Mouse (Mus musculus): ENCODE measurements around the gene Olfr1371. TPM values are rescaled to one million over a fixed set of nuclear protein-coding genes. Genes with fewer than 3 reads are reported as not detected.

Olfr1371 gene
- not detected in 2 replicates for polyA plus RNA-seq (2015; fragmentation: Nextera tagmentation; extraction: Ambion mirVana)

DNA sequence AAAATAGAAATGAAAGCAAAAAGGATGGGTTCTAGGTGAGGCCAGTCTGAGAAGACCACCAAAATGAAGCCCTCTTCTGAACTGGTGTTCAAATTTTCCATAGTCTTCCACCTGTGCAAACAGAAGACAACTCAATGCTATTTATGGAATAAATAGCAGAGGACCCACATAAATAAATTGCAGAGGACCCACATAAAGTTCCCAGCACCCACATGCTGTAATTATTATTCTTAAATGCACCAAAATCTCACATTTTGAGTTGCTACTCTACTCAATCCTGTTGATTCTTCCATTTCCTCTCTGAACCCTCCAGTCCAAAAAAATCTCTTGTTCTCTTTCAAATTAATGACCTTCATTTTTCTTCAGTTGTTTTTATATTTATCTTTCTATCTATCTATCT is at the start of gene Olfr1371:
Gene Olfr1371 (minus strand): TSS at position 101 of the 400 bp plus-strand sequence.
- Histone ChIP-seq H3K27me3 (no peaks in the 10 kb centered on the region), H3K9ac (no peak within 1 kb of the TSS), H3K4me3 (no peak within 1 kb of the TSS), H3K4me1 (no peaks in the 10 kb centered on the region), H3K4me2 (no peak within 1 kb of the TSS; the same call in 1 of the 2 replicates), H3K36me3 (no peaks in the 10 kb centered on the region), H3K9me3 (no peaks in the 10 kb centered on the region), H3K27ac (no peak within 1 kb of the TSS)
- ATAC-seq (ENCODE audit: borderline replicate concordance, extremely low read depth, low FRiP score, low TSS enrichment): no peak

DNA sequence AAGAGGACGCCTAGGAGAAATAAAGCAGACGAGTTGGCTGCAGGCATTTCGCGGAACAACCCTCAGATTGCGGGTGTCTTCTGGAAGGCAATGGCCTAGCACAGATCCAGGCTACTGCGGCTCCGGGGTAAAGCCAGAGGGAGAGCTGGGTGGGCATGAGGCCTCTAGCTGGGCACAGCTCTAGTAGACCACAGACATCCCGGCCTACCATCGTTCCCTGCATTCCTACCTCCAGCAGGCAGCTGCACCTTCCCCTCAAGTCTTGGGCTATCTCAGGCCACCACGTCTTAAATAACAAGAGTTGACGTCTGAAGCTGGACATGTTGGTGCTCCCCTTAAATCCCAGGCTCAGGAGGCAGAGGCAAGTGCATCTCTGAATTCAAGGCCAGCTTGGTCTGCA is 48.6 kb upstream of the Olfr1371 start:
- no peak overlapping the region for H3K4me2 ChIP-seq
- H3K4me3 ChIP-seq: no peak overlapping the region
- peaks cover 26% of the 10 kb centered on the region; the same call in 1 of the 2 replicates for H3K36me3 ChIP-seq
- no peak overlapping the region for H3K27ac ChIP-seq
- no peak for ATAC-seq (ENCODE audit: borderline replicate concordance, extremely low read depth, low FRiP score, low TSS enrichment)
- no peaks in the 10 kb centered on the region for H3K9me3 ChIP-seq
- no peak overlapping the region for H3K9ac ChIP-seq
- H3K4me1 ChIP-seq: peaks cover 21% of the 10 kb centered on the region
- H3K27me3 ChIP-seq: no peaks in the 10 kb centered on the region
- WGBS: 90% methylated on average over 11 of the region's 11 CpGs

DNA sequence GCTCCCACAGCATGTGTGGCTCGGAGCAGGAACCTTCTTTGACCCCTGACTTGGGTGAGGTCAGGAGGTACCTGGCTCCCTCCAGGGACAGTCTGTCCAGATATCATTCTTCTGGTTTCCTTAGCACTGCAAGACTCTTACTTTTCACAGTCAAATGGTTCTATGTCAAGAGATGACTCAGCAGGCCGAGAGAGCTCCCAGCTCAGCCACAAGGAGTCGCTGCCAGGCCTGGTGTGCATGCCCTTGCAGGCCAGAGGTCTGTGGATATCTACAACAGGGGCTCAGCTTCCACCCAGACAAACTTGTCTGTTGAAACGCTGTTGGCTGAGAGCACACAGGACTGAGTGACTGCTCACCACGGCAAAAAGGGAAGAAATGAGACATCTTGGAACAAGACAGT is 48.1 kb upstream of the Olfr1371 start:
- no peak for ATAC-seq (ENCODE audit: borderline replicate concordance, extremely low read depth, low FRiP score, low TSS enrichment)
- no peak overlapping the region for H3K4me2 ChIP-seq
- H3K9me3 ChIP-seq: no peaks in the 10 kb centered on the region
- H3K36me3 ChIP-seq: peaks cover 28% of the 10 kb centered on the region; the same call in 1 of the 2 replicates
- H3K4me3 ChIP-seq: no peak overlapping the region
- H3K9ac ChIP-seq: no peak overlapping the region
- H3K27me3 ChIP-seq: no peaks in the 10 kb centered on the region
- H3K27ac ChIP-seq: no peak overlapping the region
- peaks cover 21% of the 10 kb centered on the region for H3K4me1 ChIP-seq
- WGBS: 43% methylated on average over 5 of the region's 5 CpGs

GRCm38 (mm10) chr11:52260878-52261277 is 47.1 kb upstream of the Olfr1371 start:
- Histone ChIP-seq H3K9me3 (no peaks in the 10 kb centered on the region), H3K9ac (no peak overlapping the region)
- WGBS: 80% methylated on average over 4 of the region's 4 CpGs

DNA sequence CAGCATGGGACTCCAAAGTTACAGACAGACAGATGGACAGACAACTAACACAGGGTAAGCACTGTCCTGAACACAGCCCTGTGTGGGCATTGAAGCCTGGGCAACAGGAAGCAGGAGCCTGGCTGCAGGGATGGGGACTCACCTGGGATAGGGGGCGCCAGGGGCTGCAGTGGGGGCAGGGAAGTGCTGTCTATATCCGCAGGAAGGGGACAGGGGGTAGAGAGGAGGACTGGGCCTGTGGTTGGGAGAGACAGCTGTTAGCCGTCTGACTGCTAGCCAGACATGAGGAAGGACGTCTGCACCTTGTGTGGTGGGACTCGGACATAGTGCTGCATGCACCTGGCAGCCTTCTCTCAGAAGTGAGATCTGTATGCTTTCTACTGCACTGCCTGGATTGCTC is 44.9 kb upstream of the Olfr1371 start:
- peaks cover 49% of the 10 kb centered on the region for H3K36me3 ChIP-seq
- WGBS: 59% methylated on average over 5 of the region's 5 CpGs
- H3K27ac ChIP-seq: no peak overlapping the region
- no peak overlapping the region for H3K9ac ChIP-seq
- H3K27me3 ChIP-seq: no peaks in the 10 kb centered on the region
- no peak overlapping the region for H3K4me2 ChIP-seq
- no peak overlapping the region for H3K4me3 ChIP-seq
- H3K4me1 ChIP-seq: no peaks in the 10 kb centered on the region
- ATAC-seq (ENCODE audit: borderline replicate concordance, extremely low read depth, low FRiP score, low TSS enrichment): no peak
- H3K9me3 ChIP-seq: no peaks in the 10 kb centered on the region

More at GRCm38 (mm10) chr11:52260878-52261277, 47.1 kb upstream of the Olfr1371 start:
- Histone ChIP-seq H3K27me3 (no peaks in the 10 kb centered on the region), H3K4me1 (peaks cover 12% of the 10 kb centered on the region), H3K27ac (no peak overlapping the region), H3K4me2 (no peak overlapping the region), H3K4me3 (no peak overlapping the region), H3K36me3 (peaks cover 38% of the 10 kb centered on the region)
- ATAC-seq (ENCODE audit: borderline replicate concordance, extremely low read depth, low FRiP score, low TSS enrichment): no peak

DNA sequence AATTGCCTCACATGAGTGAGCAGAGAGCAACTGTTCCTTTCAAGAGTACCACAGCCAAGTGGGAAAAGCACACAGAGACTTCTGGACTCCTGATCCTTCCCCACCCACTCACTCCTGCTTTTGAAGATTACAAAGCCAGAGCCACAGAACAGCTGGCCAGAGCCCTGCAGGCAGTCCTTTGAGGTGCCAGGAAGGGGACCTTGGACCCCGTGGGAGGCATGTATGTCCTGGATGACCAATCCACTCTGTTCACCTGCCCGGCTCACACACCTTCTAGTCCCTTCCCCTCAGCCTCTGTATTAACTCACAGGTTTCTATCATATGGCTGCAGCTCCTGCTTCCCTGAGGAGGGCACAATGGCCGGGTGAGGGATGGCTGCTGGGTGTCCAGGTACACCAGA is 43.6 kb upstream of the Olfr1371 start:
- H3K27ac ChIP-seq: no peak overlapping the region
- no peak for ATAC-seq (ENCODE audit: borderline replicate concordance, extremely low read depth, low FRiP score, low TSS enrichment)
- H3K4me1 ChIP-seq: peaks cover 6% of the 10 kb centered on the region; the same call in 1 of the 2 replicates
- no peaks in the 10 kb centered on the region for H3K27me3 ChIP-seq
- H3K9me3 ChIP-seq: no peaks in the 10 kb centered on the region
- no peak overlapping the region for H3K4me3 ChIP-seq
- no peak overlapping the region for H3K4me2 ChIP-seq
- peaks cover 49% of the 10 kb centered on the region for H3K36me3 ChIP-seq
- 73% methylated on average over 3 of the region's 3 CpGs for WGBS
- no peak overlapping the region for H3K9ac ChIP-seq

DNA sequence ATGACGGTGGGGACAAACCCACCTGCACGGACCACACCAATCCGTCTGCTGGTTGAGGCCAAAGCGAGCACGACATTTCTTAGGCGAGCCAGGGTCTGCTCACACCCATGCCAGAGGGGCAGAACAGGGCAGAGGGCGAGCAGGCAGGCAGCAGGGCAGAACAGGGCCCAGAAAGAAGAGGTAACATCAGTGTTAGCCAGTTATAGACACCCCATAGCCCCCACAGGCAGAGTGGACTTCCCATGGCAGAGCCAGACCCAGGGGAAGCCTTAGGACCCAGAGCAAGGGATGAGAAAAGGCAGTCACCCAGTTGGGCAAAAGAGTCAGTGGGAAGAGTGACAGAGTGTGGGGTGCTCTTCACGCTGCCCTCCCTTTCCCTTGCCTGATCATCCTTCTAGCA is 41.3 kb upstream of the Olfr1371 start:
- peaks cover 44% of the 10 kb centered on the region for H3K36me3 ChIP-seq

GRCm38 (mm10) chr11:52253674-52254375 is 40.0 kb upstream of the Olfr1371 start:
- Histone ChIP-seq H3K4me3 (no peak overlapping the region), H3K27ac (peak overlapping the region; percentile 39; the same call in 1 of the 2 replicates), H3K27me3 (no peaks in the 10 kb centered on the region), H3K36me3 (peaks cover 45% of the 10 kb centered on the region), H3K4me2 (no peak overlapping the region), H3K9me3 (no peaks in the 10 kb centered on the region), H3K9ac (no peak overlapping the region), H3K4me1 (peaks cover 6% of the 10 kb centered on the region; the same call in 1 of the 2 replicates)
- peak; percentile 67; the same call in 1 of the 2 replicates for ATAC-seq (ENCODE audit: borderline replicate concordance, extremely low read depth, low FRiP score, low TSS enrichment)
- WGBS: 63% methylated on average over 11 of the region's 11 CpGs

More for the DNA sequence above, 41.3 kb upstream of the Olfr1371 start:
- Histone ChIP-seq H3K9me3 (no peaks in the 10 kb centered on the region), H3K4me3 (no peak overlapping the region), H3K27me3 (no peaks in the 10 kb centered on the region), H3K9ac (no peak overlapping the region), H3K4me2 (no peak overlapping the region), H3K4me1 (peaks cover 6% of the 10 kb centered on the region; the same call in 1 of the 2 replicates), H3K27ac (no peak overlapping the region)
- 90% methylated on average over 8 of the region's 8 CpGs for WGBS
- no peak for ATAC-seq (ENCODE audit: borderline replicate concordance, extremely low read depth, low FRiP score, low TSS enrichment)

DNA sequence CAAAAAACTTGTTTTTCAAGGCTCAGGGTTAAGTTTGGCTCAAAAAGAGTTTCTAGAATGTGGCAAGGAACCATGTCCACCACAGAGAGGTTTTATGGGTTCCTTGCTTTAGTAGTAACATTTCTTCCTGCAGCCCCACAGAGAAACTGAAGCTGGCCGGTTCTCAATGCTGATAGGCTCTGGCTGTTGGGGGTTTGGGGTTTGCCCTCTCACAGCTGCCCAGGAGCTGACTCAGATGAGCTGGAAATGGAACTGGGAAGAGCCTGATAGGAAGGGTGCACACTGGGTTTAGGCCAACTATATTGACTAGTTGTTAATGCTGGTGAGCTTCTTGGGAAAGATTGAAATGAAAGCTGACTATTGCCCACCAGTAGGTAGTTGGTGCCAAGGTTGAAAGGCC is 38.9 kb upstream of the Olfr1371 start:
- WGBS: 39% methylated on average over 1 of the region's 1 CpGs
- Histone ChIP-seq H3K4me2 (no peak overlapping the region), H3K36me3 (peaks cover 43% of the 10 kb centered on the region), H3K9ac (no peak overlapping the region), H3K9me3 (no peaks in the 10 kb centered on the region), H3K4me1 (peaks cover 6% of the 10 kb centered on the region; the same call in 1 of the 2 replicates), H3K27ac (0 out of 2 replicates have a peak overlapping the region, but pooled peaks have one; percentile 11), H3K27me3 (no peaks in the 10 kb centered on the region), H3K4me3 (no peak overlapping the region)
- no peak for ATAC-seq (ENCODE audit: borderline replicate concordance, extremely low read depth, low FRiP score, low TSS enrichment)

GRCm38 (mm10) chr11:52251770-52252169 is 38.0 kb upstream of the Olfr1371 start:
- Histone ChIP-seq H3K4me1 (peaks cover 6% of the 10 kb centered on the region; the same call in 1 of the 2 replicates), H3K36me3 (peaks cover 46% of the 10 kb centered on the region)
- ATAC-seq (ENCODE audit: borderline replicate concordance, extremely low read depth, low FRiP score, low TSS enrichment): no peak

GRCm38 (mm10) chr11:52249452-52249851 is 35.7 kb upstream of the Olfr1371 start:
- WGBS: 94% methylated on average over 2 of the region's 2 CpGs
- no peak overlapping the region for H3K4me2 ChIP-seq
- no peak overlapping the region for H3K27ac ChIP-seq
- H3K9me3 ChIP-seq: no peaks in the 10 kb centered on the region
- H3K9ac ChIP-seq: no peak overlapping the region
- no peaks in the 10 kb centered on the region for H3K27me3 ChIP-seq
- H3K4me1 ChIP-seq: peaks cover 6% of the 10 kb centered on the region; the same call in 1 of the 2 replicates
- H3K36me3 ChIP-seq: peaks cover 45% of the 10 kb centered on the region
- no peak overlapping the region for H3K4me3 ChIP-seq
- no peak for ATAC-seq (ENCODE audit: borderline replicate concordance, extremely low read depth, low FRiP score, low TSS enrichment)

More at GRCm38 (mm10) chr11:52251770-52252169, 38.0 kb upstream of the Olfr1371 start:
- no peak overlapping the region for H3K4me3 ChIP-seq
- no peak overlapping the region for H3K27ac ChIP-seq
- H3K27me3 ChIP-seq: no peaks in the 10 kb centered on the region
- WGBS: 70% methylated on average over 5 of the region's 5 CpGs
- H3K9ac ChIP-seq: no peak overlapping the region
- no peaks in the 10 kb centered on the region for H3K9me3 ChIP-seq
- H3K4me2 ChIP-seq: no peak overlapping the region

- WGBS: 72% methylated on average over 4 of the region's 4 CpGs
- Histone ChIP-seq H3K4me2 (no peak overlapping the region), H3K9me3 (no peaks in the 10 kb centered on the region), H3K4me1 (no peaks in the 10 kb centered on the region), H3K36me3 (peaks cover 51% of the 10 kb centered on the region), H3K27me3 (no peaks in the 10 kb centered on the region), H3K27ac (no peak overlapping the region), H3K4me3 (no peak overlapping the region), H3K9ac (no peak overlapping the region)
- no peak for ATAC-seq (ENCODE audit: borderline replicate concordance, extremely low read depth, low FRiP score, low TSS enrichment)
Measured at GRCm38 (mm10) chr11:52240898-52241542, 27.2 kb upstream of the Olfr1371 start.

Data from lung, embryonic 15.5 days (tissue).